Mouse (Mus musculus) right cerebral cortex, adult 18-20 months (tissue): ENCODE measurements around the gene Raly.
A peak's percentile ranks its signal among the peaks of the same experiment; 100 is the strongest.

Experiments used
- DNase-seq: peaks from one replicate; pipeline ENCODE4 v3.0.0; 2022; ENCODE audit warnings: mixed read lengths

Raly gene

GRCm38 (mm10) chr2:154782856-154783650, 7.8 kb upstream of the Raly start:
- DNase-seq = no peak

- DNase-seq = no peak
Measured at GRCm38 (mm10) chr2:154785284-154785683, 5.6 kb upstream of the Raly start.

- no peak for DNase-seq
Measured at GRCm38 (mm10) chr2:154786187-154786586, 4.7 kb upstream of the Raly start.

- DNase-seq = no peak
Measured at GRCm38 (mm10) chr2:154786776-154787175, 4.1 kb upstream of the Raly start.

GRCm38 (mm10) chr2:154789381-154789780, 1.5 kb upstream of the Raly start:
- no peak for DNase-seq

GRCm38 (mm10) chr2:154789977-154790655, 780 bp upstream of the Raly start:
- peak; percentile 12 for DNase-seq

- peak; percentile 59 for DNase-seq
Measured at GRCm38 (mm10) chr2:154791661-154792642, 1.1 kb downstream of the Raly start.

- DNase-seq = no peak
Measured at GRCm38 (mm10) chr2:154803372-154803771, 12.5 kb downstream of the Raly start.

GRCm38 (mm10) chr2:154803845-154804244, 12.9 kb downstream of the Raly start:
- DNase-seq = no peak

GRCm38 (mm10) chr2:154807689-154808088, 16.8 kb downstream of the Raly start:
- DNase-seq = no peak

- DNase-seq = no peak
Measured at GRCm38 (mm10) chr2:154809107-154809762, 18.3 kb downstream of the Raly start.

GRCm38 (mm10) chr2:154810821-154811220, 19.9 kb downstream of the Raly start:
- DNase-seq = no peak

GRCm38 (mm10) chr2:154813426-154813825, 22.5 kb downstream of the Raly start:
- no peak for DNase-seq

- DNase-seq = no peak
Measured at GRCm38 (mm10) chr2:154817089-154817488, 26.2 kb downstream of the Raly start.

- peak; percentile 42 for DNase-seq
Measured at GRCm38 (mm10) chr2:154817788-154818187, 26.9 kb downstream of the Raly start.

GRCm38 (mm10) chr2:154818599-154818998, 27.7 kb downstream of the Raly start:
- DNase-seq = no peak

GRCm38 (mm10) chr2:154820346-154820745, 29.4 kb downstream of the Raly start:
- no peak for DNase-seq

GRCm38 (mm10) chr2:154826054-154826538, 35.2 kb downstream of the Raly start:
- DNase-seq = no peak

- no peak for DNase-seq
Measured at GRCm38 (mm10) chr2:154827521-154827920, 36.6 kb downstream of the Raly start.

GRCm38 (mm10) chr2:154832471-154832870, 41.6 kb downstream of the Raly start:
- no peak for DNase-seq

- no peak for DNase-seq
Measured at GRCm38 (mm10) chr2:154834149-154834865, 43.4 kb downstream of the Raly start.

- DNase-seq = no peak
Measured at GRCm38 (mm10) chr2:154836537-154836936, 45.6 kb downstream of the Raly start.
